Mouse (Mus musculus): ENCODE results near the gene Acat2. TPM values are rescaled to one million over a fixed set of nuclear protein-coding genes. Genes with fewer than 3 reads are reported as not detected.
A peak's percentile ranks its signal among the peaks of the same experiment; 100 is the strongest.
"Not testable (repeated sequence)": the region's sequence is repeated elsewhere in the genome, so short reads cannot be mapped to it uniquely, and the experiment has no call there.

Acat2 gene
- 10.8 and 17.1 TPM in 2 replicates for polyA plus RNA-seq (2011; ENCODE audit: insufficient read depth, insufficient read length, low replicate concordance, missing spikeins)

DNA sequence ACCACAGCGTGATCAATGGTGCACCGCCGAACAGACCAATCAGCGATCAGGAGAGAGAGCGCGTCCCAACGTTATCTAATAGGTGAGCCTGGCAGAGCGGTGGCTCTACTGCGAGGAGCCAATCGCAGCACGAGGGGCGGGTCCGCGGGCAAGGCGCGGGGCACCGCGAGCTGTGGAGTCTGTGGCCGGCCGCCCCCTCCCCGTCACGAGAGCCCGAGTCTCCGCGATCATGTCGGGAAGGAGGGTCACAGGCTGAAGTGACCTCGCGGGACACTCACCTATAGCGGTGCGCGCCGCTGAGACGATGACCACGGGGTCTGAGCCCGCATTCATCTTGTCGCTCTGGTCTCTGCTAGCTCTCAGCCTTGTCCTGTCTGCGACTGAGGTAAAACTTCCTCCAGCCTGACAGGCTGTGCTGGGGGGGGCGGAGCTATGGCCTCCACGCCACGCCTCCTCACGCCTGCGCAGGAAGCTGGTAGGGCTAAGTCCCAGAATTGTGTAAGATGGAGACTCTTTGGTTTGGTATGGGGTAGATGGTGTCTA is at the start of gene Acat2:
Gene Acat2, minus strand, starts transcription at position 417 of the 543 bp plus-strand sequence.
- TF ChIP-seq CTCF (IDR thresholded peaks at IDR 0.05; ENCODE audit: control insufficient read depth, insufficient read depth, low read length) (peak; percentile 6; the same call in 1 of the 2 replicates), POLR2A (IDR thresholded peaks at IDR 0.05; ENCODE audit: borderline replicate concordance, control insufficient read depth, low read depth, low read length) (peak; percentile 94)
- Histone ChIP-seq H3K4me1 (ENCODE audit: control insufficient read depth, insufficient read depth, low read length) (no peaks in the 10 kb centered on the region; the same call in 1 of the 2 replicates), H3K4me3 (replicated peaks; ENCODE audit: control insufficient read depth, low read depth, low read length) (peak within 1 kb of the TSS; percentile 92), H3K27ac (ENCODE audit: control insufficient read depth, insufficient read depth, low read depth, low read length, poor library complexity) (peak within 1 kb of the TSS; percentile 70)
- 0% methylated on average over 42 of the region's 42 CpGs for WGBS

DNA sequence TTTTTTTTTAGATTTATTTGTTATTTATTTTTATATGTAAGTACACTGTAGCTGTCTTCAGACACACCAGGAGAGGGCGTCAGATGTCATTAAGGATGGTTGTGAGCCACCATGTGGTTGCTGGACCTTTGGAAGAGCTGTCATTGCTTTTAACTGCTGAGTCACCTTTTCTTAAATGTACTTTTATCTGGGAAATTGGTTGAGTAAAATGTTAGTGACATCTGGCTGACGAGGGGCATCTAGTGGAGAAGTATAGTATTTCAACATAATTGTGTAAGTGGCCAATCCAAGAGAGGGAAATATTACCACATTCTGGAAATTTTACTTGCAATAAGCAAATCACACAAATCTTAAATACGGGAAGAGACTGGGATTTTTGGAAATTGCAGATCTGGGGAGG is 49.3 kb upstream of the Acat2 start:
- no peak overlapping the region for H3K27ac ChIP-seq (ENCODE audit: control insufficient read depth, insufficient read depth, low read depth, low read length, poor library complexity)
- TF ChIP-seq POLR2A (IDR thresholded peaks at IDR 0.05; ENCODE audit: borderline replicate concordance, control insufficient read depth, low read depth, low read length) (no peak), CTCF (IDR thresholded peaks at IDR 0.05; ENCODE audit: control insufficient read depth, insufficient read depth, low read length) (0 out of 2 replicates have a peak, but pooled peaks have one; percentile 18)
- WGBS, result 4% methylated on average over 3 of the region's 3 CpGs

DNA sequence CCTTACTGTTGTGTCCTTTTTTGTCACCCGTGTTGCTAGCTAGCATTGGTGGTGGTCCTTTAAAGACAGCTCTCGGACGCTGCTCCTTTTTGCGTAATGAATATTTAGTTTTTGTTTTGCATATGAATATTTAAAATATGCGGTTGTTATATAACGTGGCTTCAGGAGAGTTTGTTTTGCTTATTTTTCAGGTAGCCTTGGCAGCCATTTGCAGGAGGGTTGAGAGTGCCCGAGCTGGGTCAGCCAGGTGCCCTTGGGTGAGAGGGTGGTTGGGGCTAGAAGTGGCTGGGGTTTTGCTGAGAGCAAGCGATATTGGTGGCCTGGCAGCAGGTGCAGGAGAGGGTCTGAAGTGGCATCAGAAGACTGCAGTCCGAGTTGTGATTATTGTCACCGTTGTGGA is 48.0 kb upstream of the Acat2 start:
- no peaks in the 10 kb centered on the region; the same call in 1 of the 2 replicates for H3K4me1 ChIP-seq (ENCODE audit: control insufficient read depth, insufficient read depth, low read length)
- 2% methylated on average over 10 of the region's 10 CpGs for WGBS
- H3K4me3 ChIP-seq (replicated peaks; ENCODE audit: control insufficient read depth, low read depth, low read length), result peak overlapping the region; percentile 97
- peak overlapping the region; percentile 92 for H3K27ac ChIP-seq (ENCODE audit: control insufficient read depth, insufficient read depth, low read depth, low read length, poor library complexity)
- TF ChIP-seq CTCF (IDR thresholded peaks at IDR 0.05; ENCODE audit: control insufficient read depth, insufficient read depth, low read length), result no peak
- no peak for TF ChIP-seq POLR2A (IDR thresholded peaks at IDR 0.05; ENCODE audit: borderline replicate concordance, control insufficient read depth, low read depth, low read length)

More for the DNA sequence above, 49.3 kb upstream of the Acat2 start:
- H3K4me1 ChIP-seq (ENCODE audit: control insufficient read depth, insufficient read depth, low read length), result no peaks in the 10 kb centered on the region; the same call in 1 of the 2 replicates
- no peak overlapping the region for H3K4me3 ChIP-seq (replicated peaks; ENCODE audit: control insufficient read depth, low read depth, low read length)

DNA sequence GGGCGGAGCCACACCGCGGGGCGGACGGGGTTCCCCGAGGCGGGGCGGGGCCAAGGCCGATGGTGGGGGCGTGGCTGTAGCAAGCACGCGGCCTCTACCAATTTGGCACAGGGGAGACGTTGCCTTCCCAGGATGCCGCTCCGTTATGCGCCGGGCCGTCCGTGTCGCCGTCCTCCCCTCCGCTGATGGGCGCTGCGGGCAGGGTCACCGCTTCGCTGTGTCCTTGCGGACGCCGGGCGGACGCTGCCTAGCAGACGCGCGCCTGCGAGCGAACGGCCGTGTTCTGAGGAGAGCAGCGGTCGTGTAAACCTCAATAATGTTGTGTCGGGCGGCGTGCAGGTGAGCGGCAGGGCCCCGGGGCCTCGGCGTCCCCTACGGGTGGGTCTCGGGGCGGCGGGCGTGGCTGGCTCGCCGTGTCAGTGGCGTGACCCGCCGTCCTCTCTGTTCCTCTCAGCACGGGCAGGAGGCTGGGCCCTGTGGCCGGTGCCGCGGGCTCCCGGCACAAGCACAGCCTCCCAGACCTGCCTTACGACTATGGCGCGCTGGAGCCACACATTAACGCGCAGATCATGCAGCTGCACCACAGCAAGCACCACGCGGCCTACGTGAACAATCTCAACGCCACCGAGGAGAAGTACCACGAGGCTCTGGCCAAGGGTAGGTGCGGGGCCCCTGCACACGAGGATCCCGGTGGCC is 47.3 kb upstream of the Acat2 start:
- Histone ChIP-seq H3K4me3 (replicated peaks; ENCODE audit: control insufficient read depth, low read depth, low read length) (peak overlapping the region; percentile 97), H3K4me1 (ENCODE audit: control insufficient read depth, insufficient read depth, low read length) (no peaks in the 10 kb centered on the region; the same call in 1 of the 2 replicates), H3K27ac (ENCODE audit: control insufficient read depth, insufficient read depth, low read depth, low read length, poor library complexity) (peak overlapping the region; percentile 92)
- TF ChIP-seq POLR2A (IDR thresholded peaks at IDR 0.05; ENCODE audit: borderline replicate concordance, control insufficient read depth, low read depth, low read length) (peak; percentile 93), CTCF (IDR thresholded peaks at IDR 0.05; ENCODE audit: control insufficient read depth, insufficient read depth, low read length) (no peak)
- under 1% methylated on average over 76 of the region's 76 CpGs for WGBS

DNA sequence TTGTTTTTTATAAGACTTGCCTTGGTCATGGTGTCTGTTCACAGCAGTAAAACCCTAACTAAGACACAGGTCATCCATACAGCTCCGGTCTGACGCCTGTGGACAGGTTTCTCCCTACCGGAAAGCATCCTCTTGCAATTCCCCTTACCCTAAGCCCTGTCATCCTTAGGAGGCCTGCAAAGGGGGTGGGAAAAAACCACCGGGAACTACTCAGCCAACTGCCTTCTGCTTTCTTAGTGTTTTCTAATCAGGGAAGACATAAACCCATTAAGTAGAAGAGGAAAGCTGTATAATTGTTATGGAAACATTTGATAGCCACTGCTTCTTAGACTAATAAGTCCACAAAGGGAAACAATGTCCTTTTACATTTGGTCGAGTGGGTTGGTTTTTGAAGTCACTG is 46.4 kb upstream of the Acat2 start:
- Histone ChIP-seq H3K4me3 (replicated peaks; ENCODE audit: control insufficient read depth, low read depth, low read length) (no peak overlapping the region), H3K27ac (ENCODE audit: control insufficient read depth, insufficient read depth, low read depth, low read length, poor library complexity) (no peak overlapping the region), H3K4me1 (ENCODE audit: control insufficient read depth, insufficient read depth, low read length) (no peaks in the 10 kb centered on the region; the same call in 1 of the 2 replicates)
- WGBS, result 75% methylated on average over 5 of the region's 5 CpGs
- TF ChIP-seq POLR2A (IDR thresholded peaks at IDR 0.05; ENCODE audit: borderline replicate concordance, control insufficient read depth, low read depth, low read length) (no peak), CTCF (IDR thresholded peaks at IDR 0.05; ENCODE audit: control insufficient read depth, insufficient read depth, low read length) (no peak)

DNA sequence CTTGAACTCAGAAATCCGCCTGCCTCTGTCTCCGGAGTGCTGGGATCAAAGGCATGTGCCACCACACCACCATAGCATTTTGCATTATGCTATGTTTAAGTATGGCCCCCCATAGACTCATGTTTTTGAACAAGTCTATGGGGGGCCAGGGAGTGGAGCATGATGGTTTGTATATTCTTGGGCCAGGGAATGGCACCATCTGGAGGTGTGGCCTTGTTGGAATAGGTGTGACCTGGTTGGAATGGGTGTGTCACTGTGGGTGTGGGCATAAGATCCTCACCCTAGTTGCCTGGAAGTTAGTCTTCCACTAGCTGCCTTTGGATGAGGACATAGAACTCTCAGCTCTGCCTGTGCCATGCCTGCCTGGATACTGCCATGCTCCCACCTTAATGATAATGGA is 46.0 kb upstream of the Acat2 start, which contains the start of gene Sod2:
Gene Sod2, plus strand, starts transcription at position 301 of the 400 bp plus-strand sequence.
- H3K4me1 ChIP-seq (ENCODE audit: control insufficient read depth, insufficient read depth, low read length), result not testable (repeated sequence)
- peak within 1 kb of the TSS; percentile 92; the same call in 1 of the 2 replicates for H3K27ac ChIP-seq (ENCODE audit: control insufficient read depth, insufficient read depth, low read depth, low read length, poor library complexity)
- 85% methylated on average over 2 of the region's 2 CpGs for WGBS
- H3K4me3 ChIP-seq (replicated peaks; ENCODE audit: control insufficient read depth, low read depth, low read length), result peak within 1 kb of the TSS; percentile 97

DNA sequence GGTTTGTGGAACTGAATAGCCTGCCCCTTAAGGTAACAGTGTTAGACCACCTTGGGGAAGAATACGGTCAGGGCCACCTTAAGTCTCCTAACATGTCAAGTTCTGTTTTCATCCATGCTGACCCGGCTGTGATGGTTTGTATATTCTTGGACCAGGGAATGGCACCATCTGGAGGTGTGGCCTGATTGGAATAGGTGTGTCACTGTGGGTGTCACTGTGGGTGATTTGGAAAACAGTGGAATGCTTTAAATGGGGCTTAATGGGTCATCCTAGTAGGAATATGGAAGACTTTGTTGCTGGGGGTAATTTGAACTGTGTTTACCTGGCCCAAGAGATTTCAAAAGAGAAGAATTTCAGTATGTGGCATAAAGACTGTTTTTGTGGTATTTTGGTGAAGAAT is 43.9 kb upstream of the Acat2 start:
- 84% methylated on average over 2 of the region's 2 CpGs for WGBS
- H3K4me3 ChIP-seq (replicated peaks; ENCODE audit: control insufficient read depth, low read depth, low read length); H3K27ac ChIP-seq (ENCODE audit: control insufficient read depth, insufficient read depth, low read depth, low read length, poor library complexity); H3K4me1 ChIP-seq (ENCODE audit: control insufficient read depth, insufficient read depth, low read length): not testable (repeated sequence)

DNA sequence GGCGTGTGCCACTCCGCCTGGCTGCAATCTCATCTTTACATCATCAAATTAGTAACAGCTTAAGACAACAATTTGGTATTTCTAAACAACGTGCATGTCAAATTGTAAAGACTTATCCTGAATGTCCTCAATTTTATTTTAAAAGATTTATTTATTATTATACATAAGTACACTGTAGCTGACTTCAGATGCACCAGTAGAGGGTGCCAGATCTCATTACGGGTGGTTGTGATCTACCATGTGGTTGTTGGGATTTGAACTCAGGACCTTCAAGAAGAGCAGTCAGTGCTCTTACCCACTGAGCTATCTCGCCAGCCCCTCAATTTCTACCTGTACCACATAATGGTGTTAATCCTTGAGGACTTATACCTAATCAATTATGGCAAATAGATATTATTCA is 41.7 kb upstream of the Acat2 start:
- H3K4me3 ChIP-seq (replicated peaks; ENCODE audit: control insufficient read depth, low read depth, low read length); H3K27ac ChIP-seq (ENCODE audit: control insufficient read depth, insufficient read depth, low read depth, low read length, poor library complexity); H3K4me1 ChIP-seq (ENCODE audit: control insufficient read depth, insufficient read depth, low read length): not testable (repeated sequence)
- WGBS, result 87% methylated on average over 5 of the region's 5 CpGs

DNA sequence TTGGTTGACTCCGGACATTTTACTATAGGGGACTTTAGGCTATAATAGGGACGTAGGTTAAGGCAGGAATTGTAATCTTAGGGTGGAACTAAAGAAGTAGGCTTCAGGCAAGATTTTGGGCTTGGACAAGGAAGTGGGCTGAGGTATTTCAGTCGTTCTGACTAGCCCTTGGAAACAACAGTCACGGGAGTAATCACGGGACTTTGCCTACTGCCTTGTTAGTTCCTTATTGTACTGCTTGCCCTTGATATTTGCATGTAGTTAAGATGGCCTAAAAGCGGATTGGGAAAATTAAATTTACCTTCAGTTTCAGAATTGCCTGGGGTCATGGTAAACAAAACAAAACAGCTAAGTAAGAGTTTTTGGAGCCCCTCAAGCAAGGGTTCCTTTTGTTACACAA is 38.5 kb upstream of the Acat2 start:
- no peaks in the 10 kb centered on the region for H3K4me1 ChIP-seq (ENCODE audit: control insufficient read depth, insufficient read depth, low read length)
- H3K4me3 ChIP-seq (replicated peaks; ENCODE audit: control insufficient read depth, low read depth, low read length), result no peak overlapping the region
- no peak overlapping the region for H3K27ac ChIP-seq (ENCODE audit: control insufficient read depth, insufficient read depth, low read depth, low read length, poor library complexity)
- TF ChIP-seq POLR2A (IDR thresholded peaks at IDR 0.05; ENCODE audit: borderline replicate concordance, control insufficient read depth, low read depth, low read length) (no peak), CTCF (IDR thresholded peaks at IDR 0.05; ENCODE audit: control insufficient read depth, insufficient read depth, low read length) (no peak)
- WGBS, result 69% methylated on average over 6 of the region's 6 CpGs
